Mouse (Mus musculus) testis, adult 2 months (tissue): ENCODE measurements around the gene Slit1. TPM values are rescaled to one million over a fixed set of nuclear protein-coding genes. Genes with fewer than 3 reads are reported as not detected.

Experiments
- H3K27ac ChIP-seq: fragments of 200-500 bp; 2 replicates; pipeline ENCODE4 v1.5.1; 2012; ENCODE audit warnings: low read depth, low read length; ENCODE audit not compliant: control insufficient read depth, insufficient read depth
- H3K27me3 ChIP-seq: fragments of 200-500 bp; 2 replicates; pipeline ENCODE4 v1.6.1; 2012; ENCODE audit warnings: mild to moderate bottlenecking, low read length, moderate library complexity; ENCODE audit not compliant: control insufficient read depth, insufficient read depth
- H3K36me3 ChIP-seq: fragments of 200-500 bp; 2 replicates; pipeline ENCODE4 v1.6.1; 2012; ENCODE audit warnings: mild to moderate bottlenecking, low read length; ENCODE audit not compliant: control insufficient read depth, insufficient read depth
- H3K4me1 ChIP-seq: fragments of 200-500 bp; 2 replicates; pipeline ENCODE4 v1.6.1; 2012; ENCODE audit warnings: low read length; ENCODE audit not compliant: control insufficient read depth, insufficient read depth
- H3K4me3 ChIP-seq: fragments of 200-500 bp; 2 replicates; pipeline ENCODE4 v1.5.1; 2012; ENCODE audit warnings: low read depth, mild to moderate bottlenecking, low read length, moderate library complexity, mixed read lengths; ENCODE audit not compliant: control insufficient read depth
- CTCF ChIP-seq: fragments of 200-500 bp; IDR thresholded peaks from 2 replicates; pipeline ENCODE4 v1.5.1; 2012; ENCODE audit warnings: low read depth, mild to moderate bottlenecking, inconsistent platforms, low read length, moderate library complexity; ENCODE audit not compliant: control insufficient read depth, insufficient read depth, insufficient replicate concordance
- POLR2A ChIP-seq: fragments of 200-500 bp; IDR thresholded peaks from 2 replicates; pipeline ENCODE4 v1.6.1; 2012; ENCODE audit warnings: low read depth, mild to moderate bottlenecking, inconsistent platforms, low read length, moderate library complexity; ENCODE audit not compliant: control insufficient read depth
- polyA plus RNA-seq: library from polyadenylated mRNA; depleted of rRNA; stranded (reverse); fragments of >200 nt; gene quantifications from 2 replicates; pipeline ENCODE4 v1.2.3, GENCODE M21; 2012

The Slit1 gene
- polyA plus RNA-seq, 1 experiment, result 9.6 TPM

GRCm38 (mm10) chr19:41665941-41666340, 77.5 kb downstream of the Slit1 start:
- Histone ChIP-seq H3K4me1 (peaks cover 2% of the 10 kb centered on the region; the same call in 1 of the 2 replicates), H3K36me3 (no peaks in the 10 kb centered on the region), H3K27me3 (no peaks in the 10 kb centered on the region), H3K4me3 (no peak overlapping the region), H3K27ac (no peak overlapping the region)
- TF ChIP-seq POLR2A (no peak), CTCF (no peak)

GRCm38 (mm10) chr19:41663506-41664242, 79.8 kb downstream of the Slit1 start:
- H3K36me3 ChIP-seq, result no peaks in the 10 kb centered on the region
- TF ChIP-seq POLR2A (no peak), CTCF (no peak)
- no peaks in the 10 kb centered on the region for H3K27me3 ChIP-seq
- H3K27ac ChIP-seq, result no peak overlapping the region
- H3K4me1 ChIP-seq, result peaks cover 2% of the 10 kb centered on the region; the same call in 1 of the 2 replicates
- H3K4me3 ChIP-seq, result no peak overlapping the region

GRCm38 (mm10) chr19:41661466-41661865, 82.0 kb downstream of the Slit1 start:
- H3K4me1 ChIP-seq, result peaks cover 2% of the 10 kb centered on the region; the same call in 1 of the 2 replicates
- H3K36me3 ChIP-seq, result no peaks in the 10 kb centered on the region
- no peak overlapping the region for H3K27ac ChIP-seq
- H3K4me3 ChIP-seq, result no peak overlapping the region
- no peaks in the 10 kb centered on the region for H3K27me3 ChIP-seq
- TF ChIP-seq CTCF, result no peak
- no peak for TF ChIP-seq POLR2A

GRCm38 (mm10) chr19:41660999-41661374, 82.5 kb downstream of the Slit1 start:
- H3K27me3 ChIP-seq, result no peaks in the 10 kb centered on the region
- TF ChIP-seq CTCF, result no peak
- no peak for TF ChIP-seq POLR2A

DNA sequence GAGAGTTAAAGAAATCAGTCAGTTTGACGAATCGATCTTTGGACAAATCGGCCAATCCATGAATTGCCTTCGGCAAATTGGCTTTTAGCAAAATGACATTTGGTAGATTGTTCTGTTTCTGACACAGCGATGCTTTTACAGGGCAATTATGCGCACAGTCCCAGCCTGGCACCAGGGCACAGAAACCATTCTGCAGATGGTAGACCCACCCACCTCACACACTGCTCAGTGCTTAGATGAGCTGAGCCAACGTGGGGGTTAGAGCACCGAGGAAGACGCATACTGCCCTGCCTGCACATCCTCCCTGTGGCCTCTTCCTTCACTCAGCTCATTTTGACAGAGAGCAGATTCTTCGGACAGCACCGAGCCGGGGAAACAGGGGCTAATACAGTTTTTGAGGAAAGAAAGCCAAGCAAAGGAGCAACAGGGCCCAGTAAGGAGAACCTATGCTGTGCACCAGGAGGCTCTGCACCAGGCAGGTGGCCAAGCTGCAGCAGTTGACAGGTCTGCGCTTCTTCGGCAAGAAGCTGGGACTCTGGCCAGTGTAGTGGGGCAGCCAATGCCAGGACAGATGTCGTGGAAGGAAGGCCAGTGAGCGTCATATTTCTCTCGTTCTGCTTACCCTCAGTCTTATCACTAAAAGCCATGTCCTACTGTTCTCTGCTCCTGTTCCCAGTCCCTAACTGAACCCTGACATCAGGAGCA, 83.0 kb downstream of the Slit1 start:
- peaks cover 2% of the 10 kb centered on the region; the same call in 1 of the 2 replicates for H3K4me1 ChIP-seq
- no peaks in the 10 kb centered on the region for H3K27me3 ChIP-seq
- no peak for TF ChIP-seq POLR2A
- TF ChIP-seq CTCF, result no peak

More at GRCm38 (mm10) chr19:41660999-41661374, 82.5 kb downstream of the Slit1 start:
- Histone ChIP-seq H3K36me3 (no peaks in the 10 kb centered on the region), H3K4me3 (no peak overlapping the region), H3K27ac (no peak overlapping the region), H3K4me1 (peaks cover 2% of the 10 kb centered on the region; the same call in 1 of the 2 replicates)

GRCm38 (mm10) chr19:41657446-41657845, 86.0 kb downstream of the Slit1 start:
- no peak for TF ChIP-seq CTCF
- TF ChIP-seq POLR2A, result no peak
- no peak overlapping the region for H3K4me3 ChIP-seq
- no peaks in the 10 kb centered on the region for H3K4me1 ChIP-seq
- no peaks in the 10 kb centered on the region for H3K27me3 ChIP-seq
- no peaks in the 10 kb centered on the region for H3K36me3 ChIP-seq
- H3K27ac ChIP-seq, result no peak overlapping the region

More for the DNA sequence above, 83.0 kb downstream of the Slit1 start:
- no peaks in the 10 kb centered on the region for H3K36me3 ChIP-seq
- no peak overlapping the region for H3K27ac ChIP-seq
- H3K4me3 ChIP-seq, result no peak overlapping the region

GRCm38 (mm10) chr19:41656671-41657070, 86.8 kb downstream of the Slit1 start:
- Histone ChIP-seq H3K27me3 (no peaks in the 10 kb centered on the region), H3K27ac (no peak overlapping the region), H3K4me1 (no peaks in the 10 kb centered on the region), H3K4me3 (no peak overlapping the region), H3K36me3 (no peaks in the 10 kb centered on the region)
- TF ChIP-seq CTCF (no peak), POLR2A (no peak)

DNA sequence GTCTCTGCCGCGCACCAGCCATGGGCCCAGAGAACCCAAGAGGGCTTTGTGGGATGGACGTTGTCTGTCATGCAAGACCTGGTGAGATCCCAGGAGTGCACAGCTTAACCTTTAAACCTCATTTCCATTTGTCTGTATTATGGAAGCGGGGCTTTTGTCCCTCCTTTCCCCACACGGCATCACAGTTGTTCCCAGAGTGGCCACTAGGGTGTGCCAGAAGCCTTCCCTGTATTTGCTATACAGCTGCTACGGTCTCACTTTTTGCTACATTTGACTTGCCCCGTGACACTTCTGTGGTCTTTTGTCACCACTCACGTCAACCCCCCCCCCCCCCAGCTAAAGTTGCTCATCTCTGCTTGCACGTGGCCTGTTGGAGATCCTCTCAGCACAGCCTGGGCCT, 87.5 kb downstream of the Slit1 start:
- Histone ChIP-seq H3K27me3 (no peaks in the 10 kb centered on the region), H3K27ac (no peak overlapping the region), H3K4me1 (no peaks in the 10 kb centered on the region), H3K4me3 (no peak overlapping the region), H3K36me3 (no peaks in the 10 kb centered on the region)
- TF ChIP-seq CTCF (peak; percentile 65; the same call in 1 of the 2 replicates), POLR2A (no peak)
